8 mouse cellular contexts compared by ENCODE assay signal in the genomic region with DNA sequence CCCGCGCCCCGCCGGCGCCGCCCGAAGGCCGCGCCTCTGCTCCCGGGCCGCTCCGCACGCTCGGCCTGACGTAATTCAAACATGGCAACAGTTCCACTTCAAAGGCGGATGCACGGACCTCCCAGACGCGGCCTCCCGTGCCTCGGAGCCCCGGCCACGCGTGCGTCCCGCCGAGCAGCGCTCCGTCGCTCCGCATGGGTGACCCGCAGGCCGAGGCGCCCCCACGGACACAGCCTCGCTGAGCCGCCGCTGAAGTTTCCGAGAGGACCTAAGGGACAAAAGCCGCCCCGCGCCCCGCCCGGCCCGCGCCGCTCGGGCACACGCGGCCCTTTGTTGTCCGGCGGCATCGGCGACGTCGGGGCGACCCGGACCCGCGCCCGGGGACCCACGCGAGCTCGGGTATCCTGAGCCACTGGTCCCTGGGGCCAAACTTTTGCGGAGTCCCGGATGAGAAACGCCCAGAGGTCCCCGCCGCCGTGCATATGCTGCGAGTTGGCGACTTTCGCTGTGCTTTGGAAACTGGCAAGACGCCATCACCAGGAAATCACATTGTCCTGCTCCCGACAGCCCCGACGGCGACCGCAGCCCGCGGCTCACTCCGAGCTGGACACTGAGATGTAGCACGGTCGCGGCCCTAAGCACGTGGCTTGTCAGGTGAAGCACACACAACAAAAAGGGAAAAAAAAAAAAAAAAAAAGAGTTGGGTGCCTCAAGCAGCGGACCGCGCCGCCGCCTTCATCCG. TPM values are rescaled to one million over a fixed set of nuclear protein-coding genes. Genes with fewer than 3 reads are reported as not detected.
DNase-seq lines count a peak whose midpoint lies in the region; ATAC-seq and TF ChIP-seq lines count a peak whose summit lies in the region.

No protein-coding gene starts in this region.

- H3K9me3 ChIP-seq in embryonic facial prominence, embryonic 15.5 days (replicated peaks), result no peaks in the 10 kb centered on the region
- H3K9me3 ChIP-seq in heart, embryonic 12.5 days (replicated peaks), result no peaks in the 10 kb centered on the region
- no peaks in the 10 kb centered on the region for H3K9me3 ChIP-seq in kidney, embryonic 16.5 days (ENCODE audit: low read length)
- no peaks in the 10 kb centered on the region for H3K9me3 ChIP-seq in liver, embryonic 15.5 days (replicated peaks)
- H3K9me3 ChIP-seq in neural tube, embryonic 11.5 days (ENCODE audit: control insufficient read depth, low read length), result no peaks in the 10 kb centered on the region
- H3K9me3 ChIP-seq in stomach, postnatal 0 days (ENCODE audit: control insufficient read depth, low read length), result no peaks in the 10 kb centered on the region

- peaks cover 7% of the 10 kb centered on the region; the same call in 1 of the 2 replicates for H3K4me1 ChIP-seq in embryonic facial prominence, embryonic 15.5 days
- H3K4me1 ChIP-seq in heart, embryonic 12.5 days (replicated peaks), result peaks cover 24% of the 10 kb centered on the region
- H3K4me1 ChIP-seq in kidney, embryonic 16.5 days (ENCODE audit: insufficient read depth, low read length), result peaks cover 24% of the 10 kb centered on the region
- H3K4me1 ChIP-seq in liver, embryonic 15.5 days (replicated peaks), result peaks cover 45% of the 10 kb centered on the region
- H3K4me1 ChIP-seq in neural tube, embryonic 11.5 days (ENCODE audit: control insufficient read depth, insufficient read depth, low read length), result peaks cover 11% of the 10 kb centered on the region; the same call in 1 of the 2 replicates
- H3K4me1 ChIP-seq in stomach, postnatal 0 days (replicated peaks; ENCODE audit: control insufficient read depth, insufficient read depth), result 0 out of 2 replicates have a peak, but pooled peaks cover 2% of the 10 kb centered on the region

- peak overlapping the region; percentile 76 for H3K9ac ChIP-seq in embryonic facial prominence, embryonic 15.5 days
- peak overlapping the region; percentile 97 for H3K9ac ChIP-seq in heart, embryonic 12.5 days
- peak overlapping the region; percentile 98 for H3K9ac ChIP-seq in kidney, embryonic 16.5 days (replicated peaks; ENCODE audit: low read length)
- peak overlapping the region; percentile 84 for H3K9ac ChIP-seq in liver, embryonic 15.5 days
- H3K9ac ChIP-seq in neural tube, embryonic 11.5 days (ENCODE audit: low read length), result peak overlapping the region; percentile 99
- H3K9ac ChIP-seq in stomach, postnatal 0 days (ENCODE audit: low read length), result peak overlapping the region; percentile 91

- no peak for TF ChIP-seq EP300 in stomach, postnatal 0 days (optimal IDR thresholded peaks at IDR 0.05)

- H3K27ac ChIP-seq in embryonic facial prominence, embryonic 15.5 days (replicated peaks), result peak overlapping the region; percentile 92
- H3K27ac ChIP-seq in heart, embryonic 12.5 days (ENCODE audit: poor library complexity, severe bottlenecking), result peak overlapping the region; percentile 95
- H3K27ac ChIP-seq in kidney, embryonic 16.5 days (ENCODE audit: low read length), result peak overlapping the region; percentile 97
- peak overlapping the region; percentile 83 for H3K27ac ChIP-seq in liver, embryonic 15.5 days (replicated peaks)
- peak overlapping the region; percentile 91 for H3K27ac ChIP-seq in neural tube, embryonic 11.5 days (ENCODE audit: low read depth, low read length)
- peak overlapping the region; percentile 95 for H3K27ac ChIP-seq in stomach, postnatal 0 days (replicated peaks)

- DNase-seq in CD4-positive helper T cell, adult 2 months (ENCODE audit: low read depth, low spot score), result peak; percentile 85
- DNase-seq in adrenal gland, postnatal 4 days (ENCODE audit: low spot score in 2 of 2), result peak; percentile 49 to 57
- peak; percentile 80 for DNase-seq in neural tube, embryonic 11.5 days (ENCODE audit: low spot score)
- peak; percentile 87 for DNase-seq in stomach, postnatal 0 days (ENCODE audit: low spot score)

- H3K4me2 ChIP-seq in embryonic facial prominence, embryonic 15.5 days (replicated peaks), result peak overlapping the region; percentile 86
- H3K4me2 ChIP-seq in heart, embryonic 12.5 days, result peak overlapping the region; percentile 82
- peak overlapping the region; percentile 84 for H3K4me2 ChIP-seq in kidney, embryonic 16.5 days (replicated peaks; ENCODE audit: low read depth, low read length)
- peak overlapping the region; percentile 99 for H3K4me2 ChIP-seq in liver, embryonic 15.5 days
- peak overlapping the region; percentile 62 for H3K4me2 ChIP-seq in neural tube, embryonic 11.5 days (ENCODE audit: low read depth)
- H3K4me2 ChIP-seq in stomach, postnatal 0 days (replicated peaks; ENCODE audit: low read depth), result peak overlapping the region; percentile 94

- no peak for TF ChIP-seq CTCF in stomach, postnatal 0 days (IDR thresholded peaks at IDR 0.05; ENCODE audit: low read depth)

- peak; percentile 57 for ATAC-seq in embryonic facial prominence, embryonic 15.5 days (ENCODE audit: insufficient number of reproducible peaks, low FRiP score, low TSS enrichment, low read depth)
- peak; percentile 74 for ATAC-seq in heart, embryonic 12.5 days (ENCODE audit: insufficient number of reproducible peaks, low FRiP score)
- ATAC-seq in kidney, embryonic 16.5 days (ENCODE audit: low FRiP score, low TSS enrichment), result peak; percentile 71
- ATAC-seq in liver, embryonic 15.5 days (ENCODE audit: insufficient read depth), result peak; percentile 69
- peak; percentile 63 for ATAC-seq in neural tube, embryonic 11.5 days (ENCODE audit: insufficient read depth, low FRiP score, low TSS enrichment)
- peak; percentile 86 for ATAC-seq in stomach, postnatal 0 days (ENCODE audit: low FRiP score, low TSS enrichment)

- no peaks in the 10 kb centered on the region for H3K27me3 ChIP-seq in embryonic facial prominence, embryonic 15.5 days
- H3K27me3 ChIP-seq in heart, embryonic 12.5 days (replicated peaks), result no peaks in the 10 kb centered on the region
- no peaks in the 10 kb centered on the region for H3K27me3 ChIP-seq in kidney, embryonic 16.5 days (ENCODE audit: insufficient read depth, low read length)
- H3K27me3 ChIP-seq in liver, embryonic 15.5 days, result no peaks in the 10 kb centered on the region
- no peaks in the 10 kb centered on the region for H3K27me3 ChIP-seq in neural tube, embryonic 11.5 days (ENCODE audit: control insufficient read depth, insufficient read depth, low read length)
- H3K27me3 ChIP-seq in stomach, postnatal 0 days (ENCODE audit: control insufficient read depth, insufficient read depth, low read length), result no peaks in the 10 kb centered on the region

- no peaks in the 10 kb centered on the region for H3K36me3 ChIP-seq in embryonic facial prominence, embryonic 15.5 days
- peaks cover 7% of the 10 kb centered on the region for H3K36me3 ChIP-seq in heart, embryonic 12.5 days
- no peaks in the 10 kb centered on the region for H3K36me3 ChIP-seq in kidney, embryonic 16.5 days (ENCODE audit: insufficient read depth, low read length)
- no peaks in the 10 kb centered on the region for H3K36me3 ChIP-seq in liver, embryonic 15.5 days (replicated peaks)
- H3K36me3 ChIP-seq in neural tube, embryonic 11.5 days (ENCODE audit: control insufficient read depth, insufficient read depth, low read length), result no peaks in the 10 kb centered on the region
- H3K36me3 ChIP-seq in stomach, postnatal 0 days (ENCODE audit: control insufficient read depth, insufficient read depth, low read length), result no peaks in the 10 kb centered on the region

- WGBS in embryonic facial prominence, embryonic 15.5 days, result under 1% methylated on average over 90 of the region's 92 CpGs
- under 1% methylated on average over 92 of the region's 92 CpGs for WGBS in heart, embryonic 12.5 days
- under 1% methylated on average over 91 of the region's 92 CpGs for WGBS in kidney, embryonic 16.5 days
- WGBS in liver, embryonic 15.5 days (ENCODE audit: insufficient replicate concordance), result under 1% methylated on average over 87 of the region's 92 CpGs
- WGBS in neural tube, embryonic 11.5 days, result under 1% methylated on average over 76 of the region's 92 CpGs
- under 1% methylated on average over 92 of the region's 92 CpGs for WGBS in stomach, postnatal 0 days

- peak overlapping the region; percentile 77 for H3K4me3 ChIP-seq in embryonic facial prominence, embryonic 15.5 days (replicated peaks)
- peak overlapping the region; percentile 66 for H3K4me3 ChIP-seq in heart, embryonic 12.5 days
- peak overlapping the region; percentile 95 for H3K4me3 ChIP-seq in kidney, embryonic 16.5 days (ENCODE audit: low read length)
- peak overlapping the region; percentile 88 for H3K4me3 ChIP-seq in liver, embryonic 15.5 days (replicated peaks)
- H3K4me3 ChIP-seq in neural tube, embryonic 11.5 days (ENCODE audit: low read depth, low read length), result peak overlapping the region; percentile 97
- peak overlapping the region; percentile 82 for H3K4me3 ChIP-seq in stomach, postnatal 0 days (ENCODE audit: low read depth, low read length)

RNA-seq across cellular contexts. Expression of a gene that starts 1.3 kb away (rescaled TPM):
- 10 to 100 TPM; 63.4 to 80.4 TPM for total RNA-seq in adrenal gland, postnatal 4 days (2021)
- 70.7 and 76.4 TPM in 2 replicates for polyA plus RNA-seq in embryonic facial prominence, embryonic 15.5 days (2015; fragmentation: Nextera tagmentation; extraction: Ambion mirVana)
- 90.9 and 95.6 TPM in 2 replicates for polyA plus RNA-seq in heart, embryonic 12.5 days (2016; fragmentation: Nextera tagmentation; extraction: Ambion mirVana)
- 142 and 145 TPM in 2 replicates for polyA plus RNA-seq in kidney, embryonic 16.5 days (2015; fragmentation: Nextera tagmentation; extraction: Ambion mirVana)
- 14.5 and 15.9 TPM in 2 replicates for polyA plus RNA-seq in liver, embryonic 15.5 days (2015; fragmentation: Nextera tagmentation; extraction: Ambion mirVana)
- polyA plus RNA-seq in neural tube, embryonic 11.5 days (2014; fragmentation: Nextera tagmentation; extraction: Ambion mirVana), result 258 and 270 TPM in 2 replicates
- 27.6 and 27.9 TPM in 2 replicates for polyA plus RNA-seq in stomach, postnatal 0 days (2015; fragmentation: Nextera tagmentation; extraction: Ambion mirVana)

RNA-seq across cellular contexts. Expression of a gene that starts 48.9 kb away (rescaled TPM):
- total RNA-seq in adrenal gland, postnatal 4 days (2021), result 10 to 100 TPM; 21.7 to 25.5 TPM
- 12.3 TPM in 2 replicates for polyA plus RNA-seq in embryonic facial prominence, embryonic 15.5 days (2015; fragmentation: Nextera tagmentation; extraction: Ambion mirVana)
- polyA plus RNA-seq in heart, embryonic 12.5 days (2016; fragmentation: Nextera tagmentation; extraction: Ambion mirVana), result 18.0 and 18.3 TPM in 2 replicates
- polyA plus RNA-seq in kidney, embryonic 16.5 days (2015; fragmentation: Nextera tagmentation; extraction: Ambion mirVana), result 18.0 and 19.0 TPM in 2 replicates
- 4.3 and 5.7 TPM in 2 replicates for polyA plus RNA-seq in liver, embryonic 15.5 days (2015; fragmentation: Nextera tagmentation; extraction: Ambion mirVana)
- 8.6 and 11.9 TPM in 2 replicates for polyA plus RNA-seq in neural tube, embryonic 11.5 days (2014; fragmentation: Nextera tagmentation; extraction: Ambion mirVana)
- 4.0 and 5.0 TPM in 2 replicates for polyA plus RNA-seq in stomach, postnatal 0 days (2015; fragmentation: Nextera tagmentation; extraction: Ambion mirVana)

Comparison
In these comparisons a context has a peak if more than half of its experiments do, and no peak if none do; other contexts are left out.
1. Peak in every context shown above with its lines: DNase-seq, ATAC-seq, H3K4me3 ChIP-seq and H3K27ac ChIP-seq.